Mouse (Mus musculus): ENCODE results near the gene H2afv.
A peak's percentile ranks its signal among the peaks of the same experiment; 100 is the strongest.

DNA sequence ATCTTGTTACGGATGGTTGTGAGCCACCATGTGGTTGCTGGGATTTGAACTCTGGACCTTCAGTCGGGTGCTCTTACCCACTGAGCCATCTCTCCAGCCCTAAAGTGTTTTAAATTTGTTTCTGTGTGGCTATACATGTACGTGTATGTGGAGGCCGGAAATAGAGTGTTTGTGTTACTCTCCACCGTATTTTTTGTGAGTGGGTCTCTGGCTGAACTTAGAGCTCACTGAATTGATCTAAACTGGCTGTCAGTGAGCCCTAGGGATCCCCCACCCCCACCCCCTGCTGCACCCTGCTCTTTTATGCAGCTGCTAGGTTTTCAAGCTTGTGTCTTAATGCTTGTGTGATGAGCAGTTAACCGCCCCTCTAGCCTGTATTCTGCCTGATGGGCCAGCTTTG lies 32.6 kb upstream of the H2afv start:
- no peak for TF ChIP-seq POLR2A (IDR thresholded peaks at IDR 0.05; ENCODE audit: insufficient read length, low read depth)
- no peak for TF ChIP-seq MAX (IDR thresholded peaks at IDR 0.05; ENCODE audit: low read depth)
- no peak for TF ChIP-seq POLR2AphosphoS2 (IDR thresholded peaks at IDR 0.05; ENCODE audit: insufficient read length, low read depth)
- peak in 1 of 3 experiments; percentile 66 for TF ChIP-seq MYOD1 (IDR thresholded peaks at IDR 0.05; ENCODE audit: control insufficient read depth in 1 of 3, insufficient read length in 2 of 3, low read depth in 2 of 3)

All from myocyte (in vitro differentiated cells).